In the genomic region with DNA sequence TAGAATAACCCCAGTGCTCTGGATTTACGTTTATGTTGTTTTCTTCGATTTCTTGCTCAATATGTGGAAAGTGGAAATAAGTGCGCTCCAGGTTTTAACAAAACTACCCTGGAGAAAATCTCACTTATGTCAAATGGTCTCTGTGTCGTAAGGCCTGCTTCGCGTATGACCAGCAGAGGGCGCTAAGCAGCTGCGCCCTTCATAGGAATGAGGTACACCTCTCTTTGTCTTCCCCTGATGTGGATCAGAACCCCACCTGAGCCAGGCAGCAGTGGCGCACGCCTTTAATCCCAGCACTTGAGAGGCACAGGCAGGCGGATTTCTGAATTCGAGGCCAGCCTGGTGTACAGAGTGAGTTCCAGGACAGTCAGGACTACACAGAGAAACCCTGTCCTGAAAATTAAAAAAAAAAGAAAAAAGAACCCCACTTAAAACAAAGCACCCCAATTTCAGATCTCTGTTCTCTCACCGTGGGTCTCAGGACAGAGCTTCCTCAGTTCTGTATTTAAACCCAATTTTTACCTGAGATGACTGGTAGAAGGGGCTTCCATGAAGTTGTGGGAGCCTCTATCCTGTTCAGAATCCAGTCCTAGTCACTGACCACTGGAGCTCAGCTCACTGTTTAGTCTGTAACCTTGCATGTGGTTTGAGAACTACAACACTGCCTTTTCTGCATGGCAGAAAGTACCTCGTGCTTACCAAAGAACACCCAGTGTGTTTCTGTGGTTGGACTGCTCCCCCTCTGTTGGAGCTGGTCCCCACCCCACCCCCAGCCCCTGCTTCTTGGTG, we compare ENCODE assay signal across 8 mouse cellular contexts. TPM values are rescaled to one million over a fixed set of nuclear protein-coding genes. Genes with fewer than 3 reads are reported as not detected.
DNase-seq lines count a peak whose midpoint lies in the region.
"Had no signal": no experiment of that assay in that cellular context is flagged by ENCODE, and none has a peak within 500 bp of the region (broad histone marks: within the 10 kb centered on the region; RNA-seq: fewer than 3 reads in every experiment).

No protein-coding gene starts in this region.

- DNase-seq in CD4-positive helper T cell, adult 2 months (ENCODE audit: low read depth, low spot score), result peak; percentile 21
- peak; percentile 85 for DNase-seq in NIH3T3 (ENCODE audit: low read depth)
- DNase-seq in embryo, embryonic 11 days, result peak; percentile 82
- DNase-seq in heart, postnatal 10 days, result peak; percentile 11 to 46
- peak; percentile 33 to 73 for DNase-seq in kidney, postnatal 36 days
- peak; percentile 60 for DNase-seq in lung, postnatal 14 days
- peak; percentile 31 for DNase-seq in right cerebral cortex, postnatal 14 days

- intact Hi-C loops in heart, postnatal 10 days (cut with DNase I), result loop anchor here (5.0 kb wide), 1 partner anchor 283 kb away; no protein-coding TSS in a partner anchor

RNA-seq across cellular contexts. Expression of gene Adgrf4, which starts 33.3 kb away (rescaled TPM):
- under 1 TPM; 0.12 to 0.37 TPM for total RNA-seq in heart, postnatal 10 days (2021)

RNA-seq across cellular contexts. Expression of gene Opn5, which starts 47.6 kb away (rescaled TPM):
- total RNA-seq in heart, postnatal 10 days (2021), result not detected
- total RNA-seq: left cerebral cortex, adult 8-10 months had no signal

Comparison
In these comparisons a context has a peak if more than half of its experiments do, and no peak if none do; other contexts are left out.
1. Peak in every context shown above with its lines: DNase-seq.
2. DNase-seq: peak in every context shown above with its lines; median percentile 85 in NIH3T3; 82 in embryo, embryonic 11 days; 60 in lung, postnatal 14 days; 53 in kidney, postnatal 36 days; 31 in right cerebral cortex, postnatal 14 days; 28 in heart, postnatal 10 days; 21 in CD4-positive helper T cell, adult 2 months.